Mouse (Mus musculus): ENCODE results near the gene Fadd. TPM values are rescaled to one million over a fixed set of nuclear protein-coding genes. Genes with fewer than 3 reads are reported as not detected.

Gene Fadd
- total and polyA plus RNA-seq, 3 experiments = 7.2 to 11.6 TPM; not detected in 1

- Histone ChIP-seq H3K9ac (ENCODE audit: control insufficient read depth, low read depth, low read length, poor library complexity, severe bottlenecking) (no peak overlapping the region), H3K4me3 (ENCODE audit: control insufficient read depth in 1 of 2, insufficient read depth in 1 of 2, low read depth in 2 of 2, low read length in 2 of 2) (no peak overlapping the region), H3K79me2 (ENCODE audit: control insufficient read depth, insufficient read depth, low read length, poor library complexity) (no peaks in the 10 kb centered on the region), H3K36me3 (ENCODE audit: control insufficient read depth in 1 of 2, insufficient read depth in 2 of 2, low read length in 2 of 2) (no peaks in the 10 kb centered on the region), H3K9me3 (replicated peaks; ENCODE audit: insufficient read depth, low read length) (no peaks in the 10 kb centered on the region), H3K4me1 (ENCODE audit: control insufficient read depth in 1 of 2, insufficient read depth in 2 of 2, low read length in 2 of 2) (no peaks in the 10 kb centered on the region), H3K27ac (ENCODE audit: control insufficient read depth, low read depth, low read length) (no peak overlapping the region), H3K27me3 (ENCODE audit: control insufficient read depth in 1 of 2, insufficient read depth in 2 of 2, low read length in 2 of 2) (no peaks in the 10 kb centered on the region)
- TF ChIP-seq SIN3A (IDR thresholded peaks at IDR 0.05; ENCODE audit: low read length) (no peak), EP300 (IDR thresholded peaks at IDR 0.05; ENCODE audit: low read depth in 1 of 2, low read length in 2 of 2) (no peak), ZNF384 (IDR thresholded peaks at IDR 0.05; ENCODE audit: low read depth, low read length) (no peak), TBP (IDR thresholded peaks at IDR 0.05; ENCODE audit: low read depth, low read length) (no peak), MAZ (IDR thresholded peaks at IDR 0.05; ENCODE audit: low read depth, low read length) (no peak), SMC3 (IDR thresholded peaks at IDR 0.05; ENCODE audit: low read depth, low read length) (no peak), UBTF (IDR thresholded peaks at IDR 0.05; ENCODE audit: borderline replicate concordance, insufficient read depth, low read depth, low read length) (no peak), HCFC1 (IDR thresholded peaks at IDR 0.05; ENCODE audit: low read depth, low read length) (no peak), KAT2A (conservative IDR thresholded peaks at IDR 0.05; ENCODE audit: low read depth, low read length) (no peak), USF1 (IDR thresholded peaks at IDR 0.05; ENCODE audit: low read depth, low read length) (no peak), POLR2AphosphoS5 (IDR thresholded peaks at IDR 0.05; ENCODE audit: borderline replicate concordance, low read depth, low read length) (no peak), MYB (IDR thresholded peaks at IDR 0.05; ENCODE audit: low read depth, low read length) (no peak), RCOR1 (IDR thresholded peaks at IDR 0.05; ENCODE audit: low read depth, low read length) (no peak), MAFK (IDR thresholded peaks at IDR 0.05; ENCODE audit: borderline replicate concordance, low read depth, low read length) (no peak), GATA1 (IDR thresholded peaks at IDR 0.05; ENCODE audit: low read depth, low read length) (no peak), CHD2 (IDR thresholded peaks at IDR 0.05; ENCODE audit: low read length) (no peak), MEF2A (IDR thresholded peaks at IDR 0.05; ENCODE audit: extremely low read depth, insufficient replicate concordance, low read depth, low read length, poor library complexity, severe bottlenecking) (no peak)
- DNase-seq (ENCODE audit: low read depth, low spot score) = no peak
Measured at GRCm38 (mm10) chr7:144630622-144631021, 48.4 kb upstream of the Fadd start.

GRCm38 (mm10) chr7:144628334-144628915 is 46.2 kb upstream of the Fadd start:
- no peaks in the 10 kb centered on the region for H3K9me3 ChIP-seq (replicated peaks; ENCODE audit: insufficient read depth, low read length)
- no peaks in the 10 kb centered on the region for H3K27me3 ChIP-seq (ENCODE audit: control insufficient read depth in 1 of 2, insufficient read depth in 2 of 2, low read length in 2 of 2)
- DNase-seq (ENCODE audit: low read depth, low spot score) = no peak
- H3K9ac ChIP-seq (ENCODE audit: control insufficient read depth, low read depth, low read length, poor library complexity, severe bottlenecking) = no peak overlapping the region
- H3K27ac ChIP-seq (ENCODE audit: control insufficient read depth, low read depth, low read length) = no peak overlapping the region
- H3K79me2 ChIP-seq (ENCODE audit: control insufficient read depth, insufficient read depth, low read length, poor library complexity) = no peaks in the 10 kb centered on the region
- no peak overlapping the region for H3K4me3 ChIP-seq (ENCODE audit: control insufficient read depth in 1 of 2, insufficient read depth in 1 of 2, low read depth in 2 of 2, low read length in 2 of 2)
- no peaks in the 10 kb centered on the region for H3K36me3 ChIP-seq (ENCODE audit: control insufficient read depth in 1 of 2, insufficient read depth in 2 of 2, low read length in 2 of 2)
- no peaks in the 10 kb centered on the region for H3K4me1 ChIP-seq (ENCODE audit: control insufficient read depth in 1 of 2, insufficient read depth in 2 of 2, low read length in 2 of 2)
- no peak for TF ChIP-seq POLR2AphosphoS5 (IDR thresholded peaks at IDR 0.05; ENCODE audit: borderline replicate concordance, low read depth, low read length)
- TF ChIP-seq ELF1 (IDR thresholded peaks at IDR 0.05; ENCODE audit: low read depth, low read length) = no peak
- TF ChIP-seq MXI1 (IDR thresholded peaks at IDR 0.05; ENCODE audit: low read depth, low read length) = no peak
- TF ChIP-seq MAFK (IDR thresholded peaks at IDR 0.05; ENCODE audit: borderline replicate concordance, low read depth, low read length) = no peak
- TF ChIP-seq TBP (IDR thresholded peaks at IDR 0.05; ENCODE audit: low read depth, low read length) = no peak
- TF ChIP-seq ZNF384 (IDR thresholded peaks at IDR 0.05; ENCODE audit: low read depth, low read length) = no peak
- no peak for TF ChIP-seq MAZ (IDR thresholded peaks at IDR 0.05; ENCODE audit: low read depth, low read length)
- TF ChIP-seq BHLHE40 (IDR thresholded peaks at IDR 0.05; ENCODE audit: borderline replicate concordance, low read depth, low read length) = no peak
- no peak for TF ChIP-seq ZKSCAN1 (IDR thresholded peaks at IDR 0.05; ENCODE audit: low read depth, low read length)
- TF ChIP-seq JUND (IDR thresholded peaks at IDR 0.05; ENCODE audit: low read depth, low read length) = no peak
